Mouse (Mus musculus) erythroblast, embryonic 14.5 days (primary cell): ENCODE results near the gene Serpinb9. TPM values are rescaled to one million over a fixed set of nuclear protein-coding genes. Genes with fewer than 3 reads are reported as not detected.

Experiments
- H3K27me3 ChIP-seq: 2 replicates; pipeline ENCODE4 v1.6.1; 2012; ENCODE audit warnings: inconsistent platforms; ENCODE audit not compliant: control insufficient read depth
- H3K36me3 ChIP-seq: 2 replicates; pipeline ENCODE4 v1.6.1; 2012; ENCODE audit warnings: mild to moderate bottlenecking, inconsistent platforms; ENCODE audit not compliant: control insufficient read depth
- H3K4me1 ChIP-seq: 2 replicates; pipeline ENCODE4 v1.6.1; 2012; ENCODE audit warnings: inconsistent platforms; ENCODE audit not compliant: control insufficient read depth
- H3K4me3 ChIP-seq: replicated peaks from 2 replicates; pipeline ENCODE3; 2012; ENCODE audit warnings: moderate library complexity, mild to moderate bottlenecking, inconsistent platforms
- H3K9me3 ChIP-seq: 2 replicates; pipeline ENCODE4 v1.6.1; 2012; ENCODE audit warnings: low read length, inconsistent platforms, mixed read lengths; ENCODE audit not compliant: control insufficient read depth
- GATA1 ChIP-seq: IDR thresholded peaks from 2 replicates; pipeline ENCODE4 v1.6.1; 2012; ENCODE audit warnings: low read length, inconsistent platforms, mixed read lengths
- TAL1 ChIP-seq: IDR thresholded peaks from 3 replicates; pipeline ENCODE4 v1.6.1; 2012; ENCODE audit warnings: low read length, inconsistent platforms, mixed read lengths
- polyA plus RNA-seq: library from polyadenylated mRNA; stranded (reverse); fragments of >175 nt; gene quantifications from 2 replicates; pipeline ENCODE4 v1.2.3, GENCODE M21; 2012

The Serpinb9 gene
- polyA plus RNA-seq, 1 experiment, result 0.01 TPM

GRCm38 (mm10) chr13:32993152-32993893 is 9.7 kb upstream of the Serpinb9 start:
- no peaks in the 10 kb centered on the region for H3K27me3 ChIP-seq
- peaks cover 3% of the 10 kb centered on the region; the same call in 1 of the 2 replicates for H3K36me3 ChIP-seq
- no peaks in the 10 kb centered on the region; the same call in 1 of the 2 replicates for H3K9me3 ChIP-seq
- TF ChIP-seq GATA1 (no peak), TAL1 (peak; percentile 45; the same call in 2 of the 3 replicates)
- peak overlapping the region; percentile 62 for H3K4me3 ChIP-seq
- peaks cover 59% of the 10 kb centered on the region for H3K4me1 ChIP-seq

GRCm38 (mm10) chr13:32993894-32994242 is 9.2 kb upstream of the Serpinb9 start:
- peak overlapping the region; percentile 62 for H3K4me3 ChIP-seq
- peaks cover 3% of the 10 kb centered on the region; the same call in 1 of the 2 replicates for H3K36me3 ChIP-seq
- TF ChIP-seq TAL1 (no peak), GATA1 (no peak)
- H3K4me1 ChIP-seq, result peaks cover 59% of the 10 kb centered on the region
- H3K9me3 ChIP-seq, result no peaks in the 10 kb centered on the region; the same call in 1 of the 2 replicates
- no peaks in the 10 kb centered on the region for H3K27me3 ChIP-seq

GRCm38 (mm10) chr13:32995051-32995450 is 8.0 kb upstream of the Serpinb9 start:
- H3K36me3 ChIP-seq, result peaks cover 3% of the 10 kb centered on the region; the same call in 1 of the 2 replicates
- no peak overlapping the region for H3K4me3 ChIP-seq
- TF ChIP-seq GATA1, result no peak
- TF ChIP-seq TAL1, result no peak
- H3K4me1 ChIP-seq, result peaks cover 57% of the 10 kb centered on the region
- no peaks in the 10 kb centered on the region for H3K27me3 ChIP-seq
- H3K9me3 ChIP-seq, result no peaks in the 10 kb centered on the region; the same call in 1 of the 2 replicates

- TF ChIP-seq TAL1, result no peak
- TF ChIP-seq GATA1, result no peak
- Histone ChIP-seq H3K4me3 (no peak overlapping the region), H3K36me3 (no peaks in the 10 kb centered on the region), H3K9me3 (no peaks in the 10 kb centered on the region), H3K27me3 (no peaks in the 10 kb centered on the region), H3K4me1 (peaks cover 46% of the 10 kb centered on the region)
Observed at GRCm38 (mm10) chr13:33001341-33001740, 1.7 kb upstream of the Serpinb9 start.

- H3K36me3 ChIP-seq, result no peaks in the 10 kb centered on the region
- TF ChIP-seq GATA1 (no peak), TAL1 (no peak)
- peaks cover 42% of the 10 kb centered on the region for H3K4me1 ChIP-seq
- peak overlapping the region; percentile 72 for H3K4me3 ChIP-seq
- no peaks in the 10 kb centered on the region for H3K9me3 ChIP-seq
- no peaks in the 10 kb centered on the region for H3K27me3 ChIP-seq
Observed at GRCm38 (mm10) chr13:33003523-33004413, 718 bp downstream of the Serpinb9 start.

- H3K4me1 ChIP-seq, result peaks cover 42% of the 10 kb centered on the region
- no peak for TF ChIP-seq TAL1
- TF ChIP-seq GATA1, result no peak
- no peaks in the 10 kb centered on the region for H3K36me3 ChIP-seq
- peak overlapping the region; percentile 72 for H3K4me3 ChIP-seq
- no peaks in the 10 kb centered on the region for H3K27me3 ChIP-seq
- no peaks in the 10 kb centered on the region for H3K9me3 ChIP-seq
Observed at GRCm38 (mm10) chr13:33004414-33005105, 1.5 kb downstream of the Serpinb9 start.

- H3K4me3 ChIP-seq, result no peak overlapping the region
- H3K9me3 ChIP-seq, result no peaks in the 10 kb centered on the region
- peaks cover 42% of the 10 kb centered on the region for H3K4me1 ChIP-seq
- no peaks in the 10 kb centered on the region for H3K36me3 ChIP-seq
- H3K27me3 ChIP-seq, result no peaks in the 10 kb centered on the region
- TF ChIP-seq TAL1, result no peak
- no peak for TF ChIP-seq GATA1
Observed at GRCm38 (mm10) chr13:33005501-33006075, 2.5 kb downstream of the Serpinb9 start.

- Histone ChIP-seq H3K36me3 (no peaks in the 10 kb centered on the region), H3K27me3 (no peaks in the 10 kb centered on the region), H3K4me3 (no peak overlapping the region), H3K4me1 (peaks cover 40% of the 10 kb centered on the region), H3K9me3 (no peaks in the 10 kb centered on the region)
- TF ChIP-seq TAL1, result no peak
- no peak for TF ChIP-seq GATA1
Observed at GRCm38 (mm10) chr13:33006555-33006954, 3.5 kb downstream of the Serpinb9 start.
